Mouse (Mus musculus) forebrain, postnatal 0 days (tissue): ENCODE data around the gene Camsap2. TPM values are rescaled to one million over a fixed set of nuclear protein-coding genes. Genes with fewer than 3 reads are reported as not detected.

Source experiments
- ATAC-seq: fragments of 200-750 bp; cut with Nextera tagmentation; 2 replicates; pipeline ENCODE4 v1.8.0; 2017; ENCODE audit warnings: mild to moderate bottlenecking, moderate library complexity
- DNase-seq: peaks from one replicate; pipeline ENCODE4 v3.0.0-alpha.2; 2015
- H3K27ac ChIP-seq: fragments of 300-500 bp; sonication (generic); 2 replicates; pipeline ENCODE4 v1.5.1; 2014; ENCODE audit warnings: low read depth, mild to moderate bottlenecking, antibody characterized with exemption, low read length, moderate library complexity, mixed read lengths
- H3K27me3 ChIP-seq: fragments of 300-500 bp; sonication (generic); 2 replicates; pipeline ENCODE4 v1.6.1; 2014; ENCODE audit warnings: mild to moderate bottlenecking, low read length, mixed read lengths; ENCODE audit not compliant: insufficient read depth
- H3K36me3 ChIP-seq: fragments of 300-500 bp; sonication (generic); 2 replicates; pipeline ENCODE4 v1.6.1; 2014; ENCODE audit warnings: mild to moderate bottlenecking, moderate library complexity; ENCODE audit not compliant: insufficient read depth
- H3K4me1 ChIP-seq: fragments of 300-500 bp; sonication (generic); 2 replicates; pipeline ENCODE4 v1.6.1; 2014; ENCODE audit warnings: antibody characterized with exemption; ENCODE audit not compliant: insufficient read depth
- H3K4me2 ChIP-seq: fragments of 300-500 bp; sonication (generic); 2 replicates; pipeline ENCODE4 v1.6.1; 2014; ENCODE audit warnings: low read depth, mild to moderate bottlenecking, moderate library complexity
- H3K4me3 ChIP-seq: fragments of 300-500 bp; sonication (generic); 2 replicates; pipeline ENCODE4 v1.5.1; 2014; ENCODE audit warnings: low read depth, low read length, mixed read lengths
- H3K9ac ChIP-seq: fragments of 300-500 bp; sonication (generic); 2 replicates; pipeline ENCODE4 v1.6.1; 2014; ENCODE audit warnings: mild to moderate bottlenecking
- H3K9me3 ChIP-seq: fragments of 300-500 bp; sonication (generic); 2 replicates; pipeline ENCODE4 v1.6.1; 2016; ENCODE audit warnings: low read length
- CTCF ChIP-seq: sonication (generic); IDR thresholded peaks from 2 replicates; pipeline ENCODE4 v1.5.1; 2016; ENCODE audit warnings: antibody characterized with exemption, control low read depth, low read depth
- WGBS: fragments of 180-500 bp; shearing (Covaris S2); extraction: QIAGEN DNeasy Blood & Tissue Kit; methylation state at CpG from one replicate; pipeline ENCODE4 v1.1.7; 2014; 5-methylcytosine and 5-hydroxymethylcytosine counted together
- polyA plus RNA-seq: library from polyadenylated mRNA; unstranded; fragments of >200 nt; fragmentation: Nextera tagmentation; extraction: Ambion mirVana; gene quantifications from 2 replicates; pipeline ENCODE4 v1.2.1, GENCODE M21; 2015
- total RNA-seq: library from RNA; depleted of rRNA; stranded (reverse); fragments of >200 nt; gene quantifications from 2 replicates; pipeline ENCODE4 v1.2.3, GENCODE M21; 2014

Camsap2 gene
- total and polyA plus RNA-seq, 2 experiments from 2014 or later: 20.1 to 135 TPM

DNA sequence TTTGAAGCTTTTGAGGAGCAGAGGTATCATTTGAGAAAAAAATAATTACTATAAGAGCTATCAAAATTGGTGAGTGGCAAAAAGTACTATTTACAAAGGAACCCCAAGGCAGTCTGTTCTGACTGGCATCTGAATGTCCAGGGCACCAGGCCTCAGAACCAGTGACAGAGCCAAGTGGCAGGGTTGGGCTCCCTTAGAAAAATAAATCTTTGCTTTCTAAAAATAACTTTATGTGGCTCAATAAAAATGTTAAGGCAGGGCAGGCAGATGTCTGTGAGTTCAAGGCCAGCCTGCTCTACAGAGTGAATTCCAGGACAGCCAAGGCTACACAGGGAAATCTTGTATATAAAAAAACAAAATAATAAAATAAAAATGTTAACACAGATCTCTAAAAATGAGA, 51.9 kb downstream of the Camsap2 start:
- no peaks in the 10 kb centered on the region for H3K9me3 ChIP-seq
- H3K4me2 ChIP-seq: no peak overlapping the region
- H3K27me3 ChIP-seq: no peaks in the 10 kb centered on the region
- no peaks in the 10 kb centered on the region for H3K4me1 ChIP-seq
- TF ChIP-seq CTCF: no peak
- H3K36me3 ChIP-seq: peaks cover 4% of the 10 kb centered on the region; the same call in 1 of the 2 replicates
- no peak overlapping the region for H3K9ac ChIP-seq
- H3K27ac ChIP-seq: no peak overlapping the region
- no peak overlapping the region for H3K4me3 ChIP-seq
- ATAC-seq (no peak), DNase-seq (no peak)

DNA sequence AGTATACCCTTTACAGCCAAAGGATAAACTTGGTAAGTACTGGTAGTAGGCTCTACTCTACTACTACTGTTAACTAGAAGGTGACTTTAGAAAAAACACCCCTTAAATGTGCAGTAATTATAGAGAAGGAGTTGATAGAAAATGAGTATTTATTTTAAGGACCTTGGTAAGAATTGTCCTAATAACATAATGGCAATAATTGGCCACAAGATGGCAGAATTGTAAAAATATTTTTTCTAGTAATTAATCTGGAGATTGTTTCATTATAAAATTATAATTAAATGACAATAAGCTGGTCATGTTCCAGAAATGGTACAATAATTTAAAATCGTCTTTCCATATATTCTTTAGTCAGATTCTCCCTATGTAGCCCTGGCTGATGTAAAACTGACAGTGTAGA, 56.1 kb downstream of the Camsap2 start:
- TF ChIP-seq CTCF: no peak
- Histone ChIP-seq H3K4me3 (no peak overlapping the region), H3K36me3 (peaks cover 17% of the 10 kb centered on the region), H3K4me2 (no peak overlapping the region), H3K9ac (no peak overlapping the region), H3K27ac (no peak overlapping the region), H3K4me1 (no peaks in the 10 kb centered on the region), H3K27me3 (no peaks in the 10 kb centered on the region), H3K9me3 (no peaks in the 10 kb centered on the region)
- DNase-seq (no peak), ATAC-seq (no peak)
- 56% methylated on average over 1 of the region's 1 CpGs for WGBS

DNA sequence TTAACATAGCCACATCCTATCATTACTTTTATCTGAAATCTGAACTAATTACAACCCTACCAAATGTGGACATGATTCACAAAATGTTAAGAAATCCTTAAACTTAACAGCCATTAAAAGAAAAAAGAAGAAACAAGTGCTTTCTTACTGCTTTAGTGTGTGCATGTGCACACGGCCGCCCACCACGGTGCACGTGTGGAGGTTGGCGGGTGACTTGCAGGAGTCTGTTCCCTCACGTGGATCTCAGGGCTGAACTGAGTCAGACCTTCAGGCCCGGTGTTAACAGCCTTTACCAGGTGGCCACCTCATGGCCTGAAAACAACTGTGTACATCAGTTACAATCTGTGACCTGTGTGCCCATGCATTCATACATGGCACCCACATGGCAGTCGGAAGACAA, 68.5 kb downstream of the Camsap2 start:
- TF ChIP-seq CTCF: no peak
- 91% methylated on average over 8 of the region's 8 CpGs for WGBS

DNA sequence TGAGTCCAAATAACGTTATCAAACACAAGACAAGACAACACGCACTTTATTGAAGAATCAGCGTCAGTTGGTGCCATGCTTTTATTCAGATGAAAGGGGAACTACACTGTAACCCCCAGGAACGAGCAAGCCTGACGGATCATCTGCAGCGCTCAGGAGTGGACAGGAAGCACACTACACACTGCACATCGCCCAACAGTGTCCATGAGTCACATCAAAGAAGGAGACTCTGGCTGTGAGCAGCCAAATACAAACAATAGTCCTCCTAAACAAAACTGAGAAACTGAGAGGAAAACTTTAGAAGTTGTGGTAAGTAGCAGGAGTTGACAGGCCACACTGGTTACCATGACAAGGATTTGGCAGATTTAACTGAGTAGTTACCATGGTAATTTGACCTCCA, 77.7 kb downstream of the Camsap2 start:
- Histone ChIP-seq H3K27ac (no peak overlapping the region), H3K36me3 (peaks cover 43% of the 10 kb centered on the region), H3K4me3 (no peak overlapping the region), H3K4me2 (no peak overlapping the region), H3K9me3 (no peaks in the 10 kb centered on the region), H3K27me3 (no peaks in the 10 kb centered on the region), H3K9ac (no peak overlapping the region), H3K4me1 (no peaks in the 10 kb centered on the region)
- 58% methylated on average over 7 of the region's 7 CpGs for WGBS
- ATAC-seq: no peak
- no peak for TF ChIP-seq CTCF
- DNase-seq: no peak

More for the DNA sequence above, 68.5 kb downstream of the Camsap2 start:
- ATAC-seq: no peak
- Histone ChIP-seq H3K4me3 (no peak overlapping the region), H3K4me1 (no peaks in the 10 kb centered on the region), H3K9me3 (no peaks in the 10 kb centered on the region), H3K9ac (no peak overlapping the region), H3K36me3 (peaks cover 86% of the 10 kb centered on the region), H3K27me3 (no peaks in the 10 kb centered on the region), H3K4me2 (no peak overlapping the region), H3K27ac (no peak overlapping the region)
- no peak for DNase-seq

DNA sequence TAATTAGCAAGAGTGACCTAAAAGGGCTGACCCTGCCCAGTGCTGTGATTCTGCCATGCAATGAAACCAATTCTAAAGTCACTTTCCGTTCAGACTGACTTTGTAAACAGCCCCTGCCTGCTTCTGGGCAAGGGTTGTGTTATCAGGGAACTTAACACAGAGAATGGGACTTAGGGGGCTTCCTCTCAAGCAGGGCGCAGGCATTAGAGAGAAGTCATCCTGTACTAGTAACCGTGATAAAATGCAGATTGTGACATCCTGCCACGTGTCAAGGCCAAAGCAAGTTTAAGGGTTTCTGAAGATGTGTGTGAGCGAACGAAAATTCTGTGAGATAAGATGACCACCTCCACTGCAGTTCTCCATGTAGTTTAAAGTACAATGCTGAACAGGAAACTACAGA, 79.8 kb downstream of the Camsap2 start:
- H3K4me2 ChIP-seq: no peak overlapping the region
- no peak overlapping the region for H3K9ac ChIP-seq
- H3K27me3 ChIP-seq: no peaks in the 10 kb centered on the region
- no peak overlapping the region for H3K27ac ChIP-seq
- H3K4me3 ChIP-seq: no peak overlapping the region
- peaks cover 22% of the 10 kb centered on the region for H3K36me3 ChIP-seq
- no peaks in the 10 kb centered on the region for H3K4me1 ChIP-seq
- 76% methylated on average over 6 of the region's 6 CpGs for WGBS
- no peak for ATAC-seq
- H3K9me3 ChIP-seq: no peaks in the 10 kb centered on the region
- DNase-seq: no peak
- TF ChIP-seq CTCF: no peak

DNA sequence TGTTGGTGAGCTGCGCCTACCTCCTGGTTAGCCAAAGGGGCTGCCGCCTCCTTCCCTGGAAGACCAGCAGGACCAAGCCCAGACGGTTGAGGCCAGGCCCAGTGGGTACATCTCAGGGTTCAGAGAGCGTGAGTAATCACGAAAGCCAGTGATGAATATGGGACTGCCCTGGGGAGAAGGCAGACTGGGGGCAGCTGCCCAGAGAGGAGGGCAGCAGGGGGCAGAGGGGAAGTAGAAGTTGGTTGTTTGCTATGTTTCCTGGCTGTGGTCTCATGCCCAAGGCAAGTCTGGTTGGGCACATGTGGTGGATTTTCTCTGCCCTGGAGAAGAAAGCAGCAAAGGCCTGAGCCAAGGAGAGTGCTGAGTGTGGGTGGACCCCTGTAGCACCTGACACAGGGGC, 82.5 kb downstream of the Camsap2 start:
- no peak for TF ChIP-seq CTCF
- WGBS: 85% methylated on average over 5 of the region's 5 CpGs
- 0 out of 2 replicates have a peak, but pooled peaks cover 5% of the 10 kb centered on the region for H3K27me3 ChIP-seq

DNA sequence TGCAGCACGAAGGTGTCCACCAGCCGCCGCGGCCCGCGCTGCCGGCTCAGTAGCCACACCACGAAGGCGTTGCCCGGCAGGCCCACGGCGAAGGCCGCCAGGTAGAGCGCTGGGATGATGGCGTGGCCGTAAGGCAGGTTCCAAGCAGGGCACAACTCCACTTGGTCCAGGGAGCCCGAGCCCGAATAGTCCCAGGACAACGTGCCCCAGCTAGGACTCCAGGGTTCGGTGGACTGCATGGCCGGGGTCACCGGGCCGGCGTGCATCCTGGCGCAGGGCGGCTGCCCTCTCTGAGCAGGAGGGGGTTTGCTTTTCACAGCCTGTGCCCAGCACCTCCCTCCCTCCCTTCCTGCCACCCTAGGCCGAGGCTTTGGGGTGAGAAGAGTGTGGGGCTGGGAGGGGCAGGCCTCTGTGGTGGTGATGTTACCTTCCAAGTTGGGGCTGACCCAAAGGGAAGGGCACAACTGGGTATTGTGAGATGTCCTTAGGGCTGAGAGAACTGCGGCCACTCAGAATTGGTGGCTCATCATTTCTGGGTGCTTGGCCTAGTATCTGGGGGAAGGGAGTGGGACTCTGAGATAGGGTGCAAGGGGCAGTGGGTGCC, 85.2 kb downstream of the Camsap2 start, which contains the start of gene Gpr25:
Gene Gpr25, minus strand, starts transcription at position 239 of the 604 bp plus-strand sequence.
- Histone ChIP-seq H3K9me3 (no peaks in the 10 kb centered on the region), H3K9ac (peak within 1 kb of the TSS; percentile 73), H3K27me3 (0 out of 2 replicates have a peak, but pooled peaks cover 5% of the 10 kb centered on the region), H3K4me1 (no peaks in the 10 kb centered on the region), H3K4me3 (peak within 1 kb of the TSS; percentile 58), H3K27ac (peak within 1 kb of the TSS; percentile 69; the same call in 1 of the 2 replicates), H3K4me2 (peak within 1 kb of the TSS; percentile 90), H3K36me3 (no peaks in the 10 kb centered on the region)
- ATAC-seq: peak; percentile 30
- no peak for TF ChIP-seq CTCF
- no peak for DNase-seq
- WGBS: 12% methylated on average over 28 of the region's 28 CpGs

More for the DNA sequence above, 82.5 kb downstream of the Camsap2 start:
- Histone ChIP-seq H3K9ac (no peak overlapping the region), H3K9me3 (no peaks in the 10 kb centered on the region), H3K4me1 (no peaks in the 10 kb centered on the region), H3K27ac (no peak overlapping the region), H3K4me2 (no peak overlapping the region), H3K4me3 (no peak overlapping the region), H3K36me3 (peaks cover 8% of the 10 kb centered on the region; the same call in 1 of the 2 replicates)
- DNase-seq (no peak), ATAC-seq (no peak)
